Mouse (Mus musculus): ENCODE results near the gene Iba57. TPM values are rescaled to one million over a fixed set of nuclear protein-coding genes. Genes with fewer than 3 reads are reported as not detected.

The Iba57 gene
- total RNA-seq, 2 experiments from 2014 or later, result 11.0 to 12.0 TPM

DNA sequence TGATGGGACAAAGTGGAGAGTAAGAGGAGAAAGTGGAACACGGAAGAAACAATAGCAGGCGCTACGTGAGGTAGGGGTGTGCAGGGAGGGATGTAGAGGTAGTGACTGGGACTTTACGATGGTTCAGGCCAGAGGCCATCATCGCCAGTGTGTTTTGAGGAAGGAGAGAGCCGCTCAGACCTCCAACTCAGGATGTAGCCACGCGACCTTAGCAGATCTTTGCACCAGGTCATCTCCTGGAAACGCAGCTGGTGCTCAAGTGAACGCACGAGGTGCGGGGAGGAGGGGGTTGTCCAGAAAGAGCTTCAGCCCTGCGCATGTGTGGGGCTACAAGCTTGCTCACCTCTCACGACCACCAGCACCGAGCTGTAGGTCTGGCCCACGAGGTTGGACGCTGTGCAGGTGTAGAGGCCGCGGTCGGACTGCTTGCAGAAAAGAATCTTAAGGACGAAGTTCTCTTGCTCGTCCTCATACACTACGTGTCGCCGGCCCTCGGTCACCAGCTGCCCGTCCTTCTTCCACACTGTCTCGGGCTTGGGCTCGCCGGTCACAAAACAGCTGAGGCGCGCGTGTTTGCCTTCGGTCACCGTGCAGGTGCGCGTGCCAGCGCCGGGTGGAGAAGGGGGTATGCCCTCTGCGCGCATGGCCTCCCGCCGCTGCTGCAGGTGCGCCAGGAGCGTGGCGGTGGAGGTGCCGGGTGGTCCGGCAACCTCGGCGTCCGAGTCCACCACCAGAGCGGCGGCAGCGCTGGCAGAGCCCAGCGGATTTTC is 28.3 kb downstream of the Iba57 start:
- DNase-seq (ENCODE audit: low spot score in 2 of 2), result no peak

DNA sequence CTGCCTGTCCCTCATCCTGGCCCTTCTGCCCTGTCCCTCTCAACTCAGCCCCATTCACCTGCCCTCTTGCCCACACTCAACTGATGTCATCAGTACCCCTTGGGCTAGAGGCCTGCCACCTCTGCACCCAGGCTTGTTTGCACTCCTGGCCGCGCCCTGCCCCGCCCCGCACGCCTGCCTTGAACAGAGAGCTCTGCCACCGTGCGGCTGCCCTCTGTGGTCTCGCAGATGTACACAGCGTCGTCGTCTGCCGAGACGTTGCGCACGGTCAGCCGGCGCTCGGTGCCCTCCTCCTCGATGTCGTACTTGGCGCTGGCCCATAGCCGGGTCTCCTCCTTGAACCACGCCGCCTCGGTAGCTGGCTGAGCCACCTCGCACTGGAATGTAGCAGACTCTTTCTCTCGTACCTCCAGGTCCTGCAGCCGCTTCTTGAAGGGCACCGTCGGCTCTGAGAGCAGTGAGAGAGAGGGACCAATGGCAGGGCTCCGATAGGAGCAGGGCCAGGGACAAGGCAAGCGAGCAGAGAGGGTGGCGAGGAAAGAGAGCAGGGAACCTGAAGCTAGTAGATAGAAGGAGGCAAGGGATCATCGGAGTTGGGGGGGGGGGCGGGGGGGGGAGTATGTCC is 29.1 kb downstream of the Iba57 start:
- no peak for DNase-seq (ENCODE audit: low spot score in 2 of 2)

DNA sequence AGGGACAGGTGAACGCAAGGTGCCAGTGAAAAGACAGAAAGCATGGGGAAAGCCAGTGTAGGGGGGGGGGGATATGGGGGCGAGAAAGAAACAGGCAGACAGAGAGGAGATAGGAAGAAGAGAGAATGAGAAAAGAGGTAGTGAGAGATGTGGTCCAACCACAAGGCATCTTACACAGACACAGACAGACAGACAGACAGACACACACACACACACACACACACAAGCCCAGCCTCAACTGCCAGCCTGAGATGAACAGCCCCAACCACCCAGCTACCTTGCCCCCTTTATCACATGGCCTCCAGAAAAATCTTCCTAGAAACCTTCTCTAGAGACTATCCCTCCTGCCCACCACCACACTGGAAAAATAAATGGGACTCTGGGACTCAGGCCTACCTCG is 31.5 kb downstream of the Iba57 start:
- no peak for DNase-seq (ENCODE audit: low spot score in 2 of 2)

DNA sequence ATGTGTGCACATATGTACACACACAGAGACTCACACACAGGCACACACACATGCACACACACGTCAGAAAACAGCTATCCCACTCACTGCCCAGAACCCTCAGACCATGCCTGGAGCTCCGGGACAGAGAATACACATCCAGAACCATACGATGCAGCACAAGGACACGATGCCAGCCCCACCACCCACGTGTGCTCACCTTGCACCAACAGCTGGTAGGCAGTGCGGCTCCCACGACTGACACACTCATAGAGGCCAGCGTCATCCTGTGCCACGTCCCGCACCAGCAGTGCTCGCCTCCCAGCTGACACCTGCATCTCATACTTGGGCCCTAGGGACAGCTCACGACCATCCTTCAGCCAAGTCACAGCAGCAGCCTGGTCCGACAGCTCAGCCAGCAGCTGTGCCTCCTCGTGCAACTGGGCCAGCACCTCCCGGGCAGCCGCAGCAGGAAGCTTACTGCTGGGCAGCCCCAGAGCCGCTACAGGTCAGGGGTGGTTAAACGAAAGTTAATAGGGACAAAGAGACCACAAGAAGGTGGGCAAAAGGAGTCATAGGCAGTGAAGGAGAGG is 32.1 kb downstream of the Iba57 start:
- DNase-seq (ENCODE audit: low spot score in 2 of 2), result no peak

DNA sequence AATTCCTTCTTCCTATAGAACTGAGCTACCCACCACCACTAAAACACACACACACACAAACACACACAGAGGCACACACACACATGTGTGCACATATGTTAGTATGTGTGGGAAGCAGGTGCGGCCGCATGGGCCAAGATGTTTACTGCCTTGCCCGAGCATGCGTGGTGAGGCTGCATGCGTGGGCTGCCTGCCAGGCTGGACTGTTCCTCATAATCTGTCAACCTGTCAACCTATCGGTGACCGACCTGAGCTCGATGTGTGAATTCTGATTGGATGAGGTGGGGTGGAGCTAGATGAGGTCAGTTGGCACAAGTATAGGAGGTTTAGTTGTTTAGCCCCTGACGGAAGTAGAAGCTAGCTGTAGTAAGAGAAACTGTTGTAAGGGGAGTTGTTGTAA is 32.8 kb downstream of the Iba57 start:
- DNase-seq (ENCODE audit: low spot score in 2 of 2), result no peak

DNA sequence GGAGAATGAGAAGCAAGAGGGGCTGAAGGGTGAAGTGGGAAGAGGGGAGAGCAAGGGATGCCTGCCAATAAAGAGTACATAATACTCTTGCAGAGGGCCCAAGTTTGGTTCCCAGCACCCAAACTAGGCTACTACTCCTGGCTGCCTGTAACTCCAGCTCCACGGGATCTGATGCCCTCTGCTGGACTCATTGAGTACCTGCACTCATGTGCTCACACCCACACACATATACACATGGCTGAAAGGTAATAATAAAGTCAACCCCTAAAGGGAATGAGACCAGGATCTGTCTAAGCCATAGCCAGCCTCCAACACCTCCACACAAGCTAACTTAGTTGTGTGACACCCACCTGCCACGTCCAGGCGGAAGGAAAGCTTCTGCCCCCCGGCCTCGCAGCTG is 57.6 kb downstream of the Iba57 start:
- DNase-seq (ENCODE audit: low spot score in 2 of 2), result no peak

Other genes starting within 250 kb of the Iba57 start
- gene Btnl10, start 245.8 kb downstream of the Iba57 start, total RNA-seq (2021), result under 1 TPM in 1 of 2 experiments, not detected in 1; 0.22 TPM
- 100 to 1,000 TPM; 453 to 458 TPM for gene Rnf187, start 224.8 kb downstream of the Iba57 start, total RNA-seq (2021)
- 100 to 1,000 TPM; 146 to 155 TPM for gene Hist3h2ba, start 214.8 kb downstream of the Iba57 start, total RNA-seq (2021)
- gene Hist3h2a, start 209.1 kb downstream of the Iba57 start, total RNA-seq (2021), result 10 to 100 TPM; 59.3 to 61.6 TPM
- 1 to 10 TPM; 2.9 to 3.7 TPM for gene Trim17, start 209.1 kb downstream of the Iba57 start, total RNA-seq (2021)
- gene Trim11, start 185.6 kb downstream of the Iba57 start, total RNA-seq (2021), result 10 to 100 TPM; 24.7 to 28.6 TPM
- gene Obscn, start 27.3 kb downstream of the Iba57 start, total RNA-seq (2021), result 1 to 10 TPM; 2.9 TPM
- 1 to 10 TPM; 1.8 to 2.8 TPM for gene Gjc2, start 19.5 kb upstream of the Iba57 start, total RNA-seq (2021)
- 100 to 1,000 TPM; 123 to 125 TPM for gene Guk1, start 28.5 kb upstream of the Iba57 start, total RNA-seq (2021)
- gene Mrpl55, start 38.7 kb upstream of the Iba57 start, total RNA-seq (2021), result 10 to 100 TPM; 39.6 to 40.9 TPM
- 10 to 100 TPM; 24.7 to 25.5 TPM for gene 2310033P09Rik, start 44.6 kb upstream of the Iba57 start, total RNA-seq (2021)
- gene Arf1, start 64.5 kb upstream of the Iba57 start, total RNA-seq (2021), result 100 to 1,000 TPM; 445 to 470 TPM
- gene Wnt3a, start 127.0 kb upstream of the Iba57 start, total RNA-seq (2021), result not detected
- 1 to 10 TPM; 2.7 to 2.9 TPM for gene Wnt9a, start 143.2 kb upstream of the Iba57 start, total RNA-seq (2021)
- not detected for gene Prss38, start 211.9 kb upstream of the Iba57 start, total RNA-seq (2021)